Mouse (Mus musculus): Measurements from ENCODE around the gene Efhd1. TPM values are rescaled to one million over a fixed set of nuclear protein-coding genes. Genes with fewer than 3 reads are reported as not detected.

Gene Efhd1
- total RNA-seq (2021): 1 to 10 TPM; 2.5 to 3.7 TPM

DNA sequence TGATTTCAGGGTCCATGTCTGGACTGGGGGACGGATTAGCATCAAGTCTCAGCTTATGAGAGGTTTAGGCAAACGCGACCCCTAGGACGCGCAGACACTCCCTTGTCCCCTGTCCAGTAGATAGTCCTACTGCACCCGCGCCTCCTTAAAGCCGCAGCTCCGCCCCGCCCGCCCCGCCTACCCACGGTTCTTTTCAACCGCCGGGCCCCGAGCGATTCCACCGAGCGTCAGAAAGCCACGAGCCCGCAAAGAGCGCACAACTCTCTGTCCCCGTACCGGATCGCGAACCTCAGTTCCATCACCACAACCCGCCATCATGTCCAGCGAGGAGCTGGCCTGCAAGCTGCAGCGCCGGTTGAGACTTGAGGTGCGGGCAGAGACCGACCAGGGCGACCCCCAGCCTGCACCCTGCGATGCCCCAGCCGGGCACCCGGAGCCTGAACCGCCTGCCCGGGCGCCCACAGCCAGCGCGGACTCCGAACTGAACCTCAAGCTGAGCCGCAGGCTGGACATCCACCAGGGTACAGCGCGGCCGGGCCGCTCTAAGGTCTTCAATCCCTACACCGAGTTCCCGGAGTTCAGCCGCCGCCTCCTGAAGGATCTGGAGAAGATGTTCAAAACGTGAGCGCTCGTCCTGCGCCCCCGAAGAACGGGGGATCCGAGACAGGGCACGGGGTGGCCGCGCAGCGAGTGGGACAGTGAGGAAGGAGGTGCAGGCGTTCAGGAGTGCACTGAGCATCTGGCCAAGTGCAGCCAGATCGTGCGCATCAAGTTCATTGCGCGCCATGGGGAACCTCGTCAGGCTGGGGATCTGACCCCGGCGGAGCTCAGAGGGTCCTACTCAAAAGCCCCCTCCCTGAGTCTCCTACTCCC is at the start of gene Efhd1:
TSS of gene Efhd1 (plus strand) at position 230 of the 873 bp plus-strand sequence.
- intact Hi-C loops (cut with DNase I): no loop called here
- peak; percentile 20 to 25 for DNase-seq

DNA sequence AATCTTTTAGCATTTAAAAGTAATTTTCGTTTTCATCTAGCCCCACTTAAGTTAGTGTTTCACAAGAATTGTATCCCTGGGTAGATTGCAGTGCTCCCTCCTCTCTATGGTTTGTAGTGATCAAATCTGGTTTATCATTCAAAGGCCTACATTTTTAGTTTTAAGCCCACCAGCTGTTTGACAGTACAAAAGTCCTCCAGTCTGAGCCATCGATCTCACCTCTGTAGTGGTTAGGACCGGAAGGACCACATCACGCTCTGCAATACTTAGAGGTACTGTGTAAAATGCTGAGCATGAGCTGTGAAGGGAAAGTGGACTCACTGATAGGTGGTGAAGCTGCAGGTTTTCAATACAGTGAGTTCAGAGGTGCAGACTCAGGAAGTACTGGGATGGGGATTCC is 49.4 kb upstream of the Efhd1 start:
- intact Hi-C loops (cut with DNase I): no loop called here
- no peak for DNase-seq

DNA sequence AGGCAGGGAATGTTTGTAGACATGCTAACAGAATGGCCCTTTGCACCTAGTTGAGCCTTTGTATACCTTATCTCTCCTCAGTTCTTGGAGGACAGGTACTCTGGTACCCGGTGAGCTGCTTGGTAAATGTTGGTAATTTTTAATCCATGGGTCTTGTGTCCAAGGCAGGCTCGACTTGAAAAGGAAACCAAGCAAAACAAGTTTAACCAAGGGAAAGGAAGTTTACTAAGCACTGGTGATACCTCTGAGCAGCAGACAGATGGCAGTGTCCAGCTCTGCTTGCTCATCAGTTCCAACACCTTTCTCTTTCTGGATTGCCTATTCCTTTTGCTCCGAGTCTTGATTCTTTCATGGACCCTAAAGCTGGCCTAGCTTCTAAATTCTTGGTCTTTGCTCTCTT is 46.2 kb upstream of the Efhd1 start:
- DNase-seq: no peak
- intact Hi-C loops (cut with DNase I): no loop called here

DNA sequence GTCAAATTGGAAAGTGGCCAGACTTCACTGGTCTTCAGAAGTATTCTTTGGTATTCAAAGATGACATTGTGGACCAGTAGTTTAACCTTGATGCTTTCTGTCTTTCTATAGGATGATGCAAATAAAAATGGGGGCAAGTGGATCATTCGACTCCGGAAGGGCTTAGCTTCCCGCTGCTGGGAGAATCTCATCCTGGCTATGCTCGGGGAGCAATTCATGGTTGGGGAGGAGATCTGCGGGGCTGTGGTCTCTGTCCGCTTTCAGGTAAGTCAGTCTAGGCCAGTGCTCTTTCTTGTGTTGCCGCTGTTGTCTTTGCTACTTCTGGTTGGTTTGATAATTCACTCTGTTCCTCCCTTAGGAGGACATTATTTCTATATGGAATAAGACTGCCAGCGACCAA is 38.4 kb upstream of the Efhd1 start:
- intact Hi-C loops (cut with DNase I): no loop called here
- no peak for DNase-seq

DNA sequence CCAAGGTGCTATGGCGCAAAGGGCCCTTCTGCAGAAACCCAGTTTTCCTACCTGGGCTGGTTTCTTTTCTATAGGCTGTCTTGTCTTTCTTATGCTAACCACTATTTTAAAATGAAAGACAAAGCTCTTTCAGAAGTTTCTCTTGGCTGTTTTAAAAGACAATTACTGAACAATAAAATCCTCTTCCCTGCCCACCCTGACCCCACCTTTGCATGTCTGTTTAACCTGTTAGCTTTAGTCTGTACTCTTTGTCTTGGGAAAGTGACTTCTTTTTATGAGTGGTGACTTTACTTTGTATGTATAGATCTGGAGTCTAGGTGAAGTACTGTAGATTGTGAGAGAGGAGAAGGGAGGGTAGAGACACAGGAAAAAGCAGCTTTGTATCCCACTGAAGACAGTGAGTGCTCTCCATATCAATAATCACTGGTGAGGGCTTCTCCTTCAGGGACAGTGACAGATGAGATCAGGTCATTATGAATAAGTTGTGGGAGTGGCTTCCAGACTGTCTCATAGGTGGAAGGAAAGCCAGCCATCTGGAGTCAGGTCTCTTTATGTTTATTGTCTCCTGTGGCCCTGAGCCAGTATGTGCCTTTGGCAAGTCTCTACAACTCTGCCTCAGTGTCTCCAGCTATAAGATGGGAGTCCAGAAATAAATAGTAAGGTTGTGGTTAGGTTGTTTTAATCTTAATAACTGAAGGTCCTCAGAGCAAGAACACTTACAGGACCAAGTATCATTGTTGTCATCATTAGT is 37.6 kb upstream of the Efhd1 start:
- no peak for DNase-seq
- intact Hi-C loops (cut with DNase I): no loop called here

DNA sequence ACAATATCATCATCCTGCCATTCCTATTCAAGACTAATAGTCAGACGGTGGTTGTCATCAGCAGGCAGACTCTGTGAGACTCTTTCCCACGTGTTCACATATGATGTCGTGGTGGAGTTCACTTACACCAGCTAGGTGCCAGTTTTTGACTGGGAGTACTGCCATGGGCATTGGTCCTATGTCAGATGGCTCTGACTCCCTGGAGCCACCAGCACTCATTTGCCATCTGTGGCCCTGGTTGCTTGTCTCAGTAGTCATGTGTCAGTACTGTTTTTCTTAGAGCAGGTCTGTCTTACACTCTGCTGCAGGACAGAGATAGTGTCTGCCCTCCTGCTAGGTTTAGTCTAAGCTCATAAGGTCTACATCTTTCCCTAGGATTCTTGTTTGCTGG is 37.0 kb upstream of the Efhd1 start:
- intact Hi-C loops (cut with DNase I): no loop called here
- no peak for DNase-seq

DNA sequence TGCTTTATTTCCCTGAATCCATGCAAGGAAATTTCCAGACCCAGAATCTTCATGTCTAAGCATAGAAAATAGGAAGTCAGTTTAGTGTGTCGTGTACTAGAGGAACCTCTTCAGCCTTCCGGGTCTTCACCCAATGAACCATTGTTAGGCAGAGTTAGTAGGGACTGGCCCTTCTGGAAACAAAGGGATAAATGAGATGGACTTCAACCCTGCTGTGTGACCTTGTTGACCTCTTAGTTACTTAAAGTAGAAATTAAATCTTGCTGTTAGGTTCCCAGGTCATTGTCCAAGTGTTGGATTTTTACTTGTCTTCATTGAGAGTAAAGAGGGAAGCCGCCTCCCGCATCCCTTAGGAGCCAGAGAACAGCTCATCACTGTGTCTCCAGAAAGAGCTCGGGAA is 33.6 kb upstream of the Efhd1 start:
- DNase-seq: no peak
- intact Hi-C loops (cut with DNase I): no loop called here

DNA sequence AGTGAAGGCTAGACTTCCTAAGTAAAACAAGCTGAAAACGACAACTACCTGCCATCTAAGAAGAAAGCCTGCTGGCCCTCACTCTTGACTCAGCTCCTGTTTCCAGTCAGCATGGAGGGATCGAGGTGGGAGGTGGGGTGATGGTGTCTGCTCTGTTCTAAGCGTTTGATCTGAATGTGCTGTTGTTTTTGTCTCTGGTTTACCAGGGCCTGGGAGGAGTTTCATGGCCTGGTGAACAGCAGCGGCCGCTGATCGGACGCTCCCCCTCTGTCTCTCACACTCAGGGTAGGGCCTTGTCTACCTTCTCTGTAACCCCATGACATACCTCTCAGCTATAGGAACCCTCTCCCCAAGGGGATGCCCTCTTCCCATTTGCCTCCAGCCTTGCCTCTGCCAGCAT is 32.0 kb upstream of the Efhd1 start:
- intact Hi-C loops (cut with DNase I): no loop called here
- no peak for DNase-seq

DNA sequence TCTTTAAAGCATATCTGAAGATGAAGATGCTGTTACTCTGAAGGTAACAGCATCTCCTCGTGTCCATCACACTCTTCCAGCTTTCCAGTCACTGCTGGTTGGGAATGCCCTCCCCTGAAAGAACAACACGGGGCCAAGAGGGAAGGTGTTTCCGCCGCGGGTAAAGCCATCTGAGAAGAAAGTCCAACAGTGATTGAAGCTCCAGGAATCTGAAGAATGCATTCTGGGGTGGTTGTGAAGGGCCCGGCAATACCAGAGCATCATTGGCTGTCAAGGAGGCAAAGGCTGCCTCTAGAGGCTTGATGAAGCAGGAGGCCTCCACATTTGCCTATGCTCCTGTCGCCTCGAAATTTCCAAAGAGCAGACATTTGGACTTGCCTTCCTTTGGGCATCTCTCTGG is 25.1 kb upstream of the Efhd1 start:
- no peak for DNase-seq
- intact Hi-C loops (cut with DNase I): no loop called here

DNA sequence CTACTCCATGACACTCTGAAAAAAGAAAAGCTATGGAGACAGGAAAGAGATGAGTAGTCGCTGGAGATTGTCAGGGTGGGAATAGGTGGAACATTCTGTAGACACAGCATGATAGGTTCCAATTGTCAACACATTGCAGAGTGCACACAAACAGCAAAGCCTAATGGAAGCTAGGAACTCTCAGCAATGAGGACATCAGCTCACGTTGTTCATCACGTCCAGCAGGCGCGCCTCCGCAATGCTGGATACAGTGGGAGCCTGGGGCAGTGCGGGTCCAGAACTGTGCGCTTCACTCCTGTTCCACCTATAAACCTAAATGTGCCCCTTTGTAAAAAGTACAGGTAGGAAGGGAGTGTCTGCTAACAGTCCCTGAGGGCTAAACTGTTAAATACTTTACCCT is 21.1 kb upstream of the Efhd1 start:
- intact Hi-C loops (cut with DNase I): no loop called here
- no peak for DNase-seq

DNA sequence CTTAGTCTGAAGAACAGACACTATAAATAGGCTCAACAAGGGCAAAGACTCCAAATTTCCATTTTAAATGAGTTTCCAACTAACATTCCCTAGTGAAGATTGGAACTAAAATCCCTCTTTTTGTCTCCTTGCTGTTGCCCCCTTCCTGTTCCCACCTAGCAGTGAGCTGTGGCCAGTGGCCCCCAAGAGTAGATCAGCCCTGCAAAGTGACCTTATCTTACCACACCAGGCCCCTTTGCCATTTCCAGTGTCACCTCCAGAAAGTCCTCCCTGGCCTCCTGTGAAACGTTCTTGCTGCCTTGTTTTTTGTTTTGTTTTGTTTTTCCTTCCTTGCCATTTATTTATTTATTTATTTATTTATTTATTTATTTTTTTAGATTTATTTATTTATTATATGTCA is 18.7 kb upstream of the Efhd1 start:
- intact Hi-C loops (cut with DNase I): loop anchor here (5.0 kb wide), 2 partner anchors 112 to 162 kb away; no protein-coding TSS in a partner anchor
- DNase-seq: no peak

DNA sequence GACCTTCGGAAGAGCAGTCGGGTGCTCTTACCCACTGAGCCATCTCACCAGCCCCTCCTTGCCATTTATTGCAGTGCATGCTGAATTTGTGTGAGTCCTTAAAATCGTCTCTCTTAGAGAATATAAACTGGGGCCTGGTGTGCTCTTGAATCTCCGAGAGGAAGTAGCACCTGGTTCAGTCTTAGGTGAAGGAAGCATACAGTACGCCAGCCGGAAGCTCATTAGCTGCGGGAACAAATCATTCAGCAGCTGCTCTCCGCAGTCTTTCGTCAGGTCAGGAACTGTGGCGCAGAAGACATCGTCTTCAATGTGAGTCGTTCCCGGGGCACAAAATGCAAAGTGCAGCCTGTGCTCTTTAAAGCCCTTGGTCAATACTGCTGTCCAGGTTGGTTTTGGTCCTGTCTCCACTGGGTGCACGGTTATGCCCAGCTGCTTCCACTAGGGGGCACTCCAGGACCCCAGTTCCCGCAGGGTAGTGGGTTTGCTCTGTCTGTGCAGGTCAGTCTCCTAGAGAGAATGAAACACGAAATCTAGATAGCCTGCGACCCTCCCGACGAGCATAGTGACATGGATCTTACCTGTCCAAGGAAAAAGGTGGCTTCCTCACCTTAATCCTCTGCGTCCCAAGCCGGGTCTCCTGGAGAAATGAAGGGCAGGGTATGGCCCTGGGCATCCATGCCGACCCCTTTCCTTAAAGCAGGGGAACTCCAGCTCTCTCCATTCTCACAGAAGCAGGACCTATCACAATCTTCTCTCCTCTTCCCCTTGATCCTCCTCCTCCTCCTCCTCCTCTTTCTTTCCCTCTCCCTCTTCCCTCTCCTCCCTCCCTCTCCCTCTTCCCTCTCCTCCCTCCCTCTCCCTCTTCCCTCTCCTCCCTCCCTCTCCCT is 18.0 kb upstream of the Efhd1 start:
- intact Hi-C loops (cut with DNase I): loop anchor here (1.0 to 5.0 kb wide), 3 partner anchors 46 to 161 kb away; no protein-coding TSS in a partner anchor
- DNase-seq: peak; percentile 79

DNA sequence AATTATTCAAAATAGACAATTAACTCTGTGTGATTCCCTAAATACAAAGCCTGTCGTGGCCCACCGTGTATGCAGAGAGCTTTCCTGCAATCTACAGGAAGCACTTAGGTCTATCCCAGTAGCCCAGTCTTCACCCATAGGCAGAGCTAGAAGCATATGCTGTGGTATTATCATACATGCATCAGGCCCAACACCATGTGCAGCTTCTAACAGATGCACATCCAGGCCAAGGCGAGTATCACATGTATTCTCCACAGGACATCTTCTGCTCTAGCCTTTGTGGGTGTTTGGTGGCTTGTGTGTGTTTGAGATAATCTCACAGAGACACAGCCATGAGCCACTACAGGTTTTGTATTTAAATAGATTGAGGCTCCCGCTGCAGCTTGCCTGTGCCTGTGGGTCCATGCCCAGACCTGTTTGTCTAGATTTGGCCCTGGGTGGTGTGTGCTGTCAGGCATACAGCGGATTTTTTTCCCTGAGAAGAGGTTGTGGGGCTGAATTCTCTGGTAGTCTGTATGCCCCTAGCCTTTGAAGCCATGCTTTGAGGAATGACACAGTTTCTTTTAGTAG is 12.0 kb upstream of the Efhd1 start:
- intact Hi-C loops (cut with DNase I): no loop called here
- DNase-seq: no peak

DNA sequence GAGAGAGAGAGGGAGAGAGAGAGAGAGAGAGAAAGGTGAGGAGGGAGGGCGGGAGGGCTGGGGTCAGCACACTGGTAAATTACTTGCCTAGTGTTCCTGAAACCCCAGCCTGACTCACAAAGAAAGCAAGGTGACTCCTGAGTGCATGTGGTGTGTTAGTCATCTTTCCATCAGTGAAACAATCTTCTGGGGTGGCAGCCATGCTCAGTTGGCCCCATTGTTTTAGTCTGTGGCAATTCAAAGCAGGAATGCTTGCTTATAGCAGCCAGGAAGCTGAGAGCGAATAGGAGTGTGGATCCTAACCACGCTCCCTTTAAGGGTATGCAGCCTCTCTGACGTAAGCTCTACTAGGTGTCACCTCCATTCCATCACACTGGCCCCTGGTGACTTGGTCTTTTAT is 9.0 kb upstream of the Efhd1 start:
- no peak for DNase-seq
- intact Hi-C loops (cut with DNase I): no loop called here

DNA sequence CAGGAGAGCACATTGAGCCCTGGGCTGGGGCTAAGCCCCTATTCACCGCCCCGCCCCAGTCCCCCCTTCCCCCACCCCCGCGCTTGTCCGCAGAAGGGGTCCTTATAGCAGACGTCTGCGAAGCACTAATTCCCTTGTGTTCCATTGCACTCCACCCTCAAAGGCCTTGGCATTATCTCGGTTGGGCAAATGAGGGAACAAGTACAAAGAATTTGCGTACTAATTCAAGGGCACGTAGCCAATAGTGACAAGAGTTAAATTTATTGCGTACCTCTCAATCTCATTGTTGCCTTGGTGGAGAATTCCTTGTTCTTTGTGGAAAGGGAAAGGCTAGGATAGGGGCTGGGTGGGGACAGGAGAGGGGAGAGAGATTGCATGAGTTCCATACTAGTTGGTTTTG is 6.5 kb upstream of the Efhd1 start:
- intact Hi-C loops (cut with DNase I): loop anchor here (1.0 kb wide), 1 partner anchor 36 kb away; no protein-coding TSS in a partner anchor
- DNase-seq: no peak

DNA sequence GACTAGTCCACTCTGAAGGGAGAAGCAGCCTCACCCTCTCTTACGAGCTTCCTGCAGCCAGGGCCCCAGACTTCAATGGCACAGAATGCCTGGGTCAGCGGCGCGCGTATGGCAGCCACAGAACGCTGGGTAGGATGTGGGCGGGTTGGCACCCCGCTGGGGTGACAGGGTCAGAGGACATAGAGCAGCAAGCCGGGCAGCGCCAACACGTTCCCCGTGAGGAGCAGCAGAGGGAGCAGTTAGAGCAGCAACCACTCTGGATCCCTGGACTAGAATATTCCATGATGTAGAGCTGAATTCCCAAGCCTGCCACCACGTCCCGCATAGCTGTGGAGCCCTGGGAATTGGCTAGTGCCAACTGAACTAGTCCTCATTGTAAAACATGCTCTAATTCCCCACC is 5.7 kb upstream of the Efhd1 start:
- intact Hi-C loops (cut with DNase I): loop anchor here (1.0 kb wide), 1 partner anchor 35 kb away; no protein-coding TSS in a partner anchor

DNA sequence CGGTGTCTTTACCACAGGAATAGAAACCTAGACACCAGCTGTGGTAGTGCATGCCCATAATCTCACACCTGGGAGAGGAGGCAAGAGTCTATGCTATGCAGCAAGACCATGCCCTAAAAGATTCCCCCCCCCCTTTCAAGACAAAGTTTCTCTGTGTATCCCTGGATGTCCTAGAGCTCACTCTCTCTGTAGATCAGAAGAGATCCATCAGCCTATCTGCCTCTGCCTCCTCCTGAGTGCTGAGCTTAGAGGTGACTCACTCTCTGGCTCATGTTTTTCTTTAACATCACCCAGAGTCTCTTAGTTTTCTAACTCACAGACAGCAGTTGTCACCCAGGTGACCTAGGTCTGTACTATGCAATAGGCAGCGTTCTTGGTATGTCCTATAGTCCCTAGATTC is 4.8 kb upstream of the Efhd1 start:
- intact Hi-C loops (cut with DNase I): no loop called here
- DNase-seq: no peak

More for the DNA sequence above, 5.7 kb upstream of the Efhd1 start:
- peak in 1 of 2 experiments; percentile 8 for DNase-seq

DNA sequence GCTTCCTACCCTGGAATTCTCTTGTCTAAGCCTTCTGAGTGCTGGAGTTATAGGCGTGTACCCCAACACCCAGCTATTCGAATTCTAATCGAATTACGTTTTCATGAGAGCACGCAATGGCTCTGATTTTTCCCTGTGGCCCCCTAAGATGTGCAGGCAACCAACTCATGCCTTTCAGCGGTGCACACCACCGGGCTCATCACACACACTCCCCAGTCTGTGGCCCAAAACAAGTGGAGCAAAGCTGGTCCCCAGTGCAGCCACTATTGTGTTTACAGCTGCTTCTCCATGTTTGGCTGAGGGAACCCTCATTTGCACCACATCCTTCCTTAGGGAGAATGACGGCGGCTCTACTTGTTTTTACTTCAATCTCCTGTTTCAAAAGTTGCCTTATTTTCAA is 906 bp upstream of the Efhd1 start:
- DNase-seq: no peak
- intact Hi-C loops (cut with DNase I): no loop called here

DNA sequence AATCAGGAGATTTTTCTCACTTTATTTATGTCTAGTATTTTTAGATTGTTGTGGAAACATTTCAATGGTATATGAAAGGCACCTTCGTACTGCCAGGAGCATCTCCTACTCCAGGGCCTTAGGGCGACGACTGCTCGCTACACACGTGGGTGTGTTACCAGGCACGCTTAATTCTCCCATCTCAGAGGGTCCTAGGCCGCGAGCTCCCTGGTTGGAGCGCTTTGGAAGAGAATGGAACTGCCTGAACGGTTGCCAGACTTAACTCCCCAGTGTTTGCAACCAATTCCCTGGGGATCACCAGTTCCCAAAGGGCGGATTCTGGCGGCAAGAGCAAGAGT is 398 bp upstream of the Efhd1 start:
- DNase-seq: no peak
- intact Hi-C loops (cut with DNase I): no loop called here

DNA sequence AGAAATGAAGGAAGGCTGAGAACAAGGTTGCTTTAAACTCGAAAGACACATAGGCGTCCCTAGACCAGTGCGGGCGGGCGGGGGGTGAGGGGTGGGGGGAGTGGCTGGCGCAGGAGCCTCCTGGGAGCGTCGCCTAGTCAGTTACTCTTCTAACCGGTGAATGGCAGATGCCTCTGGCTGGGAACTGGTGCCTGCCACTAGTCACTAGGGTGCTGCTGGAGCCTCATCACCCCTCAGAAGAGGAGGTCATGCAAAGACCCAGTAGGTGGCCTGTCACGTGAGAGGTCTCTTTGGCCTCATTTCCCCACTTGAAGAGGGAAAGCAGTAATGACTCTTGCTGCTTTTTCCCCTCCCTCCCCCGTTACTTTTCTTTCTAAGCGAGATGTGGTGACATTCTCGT is 1.0 kb downstream of the Efhd1 start:
- intact Hi-C loops (cut with DNase I): no loop called here
- DNase-seq: no peak
